Mouse (Mus musculus): ENCODE data around the gene Kifc3.
"Not testable (repeated sequence)": the region's sequence is repeated elsewhere in the genome, so short reads cannot be mapped to it uniquely, and the experiment has no call there.

The Kifc3 gene

DNA sequence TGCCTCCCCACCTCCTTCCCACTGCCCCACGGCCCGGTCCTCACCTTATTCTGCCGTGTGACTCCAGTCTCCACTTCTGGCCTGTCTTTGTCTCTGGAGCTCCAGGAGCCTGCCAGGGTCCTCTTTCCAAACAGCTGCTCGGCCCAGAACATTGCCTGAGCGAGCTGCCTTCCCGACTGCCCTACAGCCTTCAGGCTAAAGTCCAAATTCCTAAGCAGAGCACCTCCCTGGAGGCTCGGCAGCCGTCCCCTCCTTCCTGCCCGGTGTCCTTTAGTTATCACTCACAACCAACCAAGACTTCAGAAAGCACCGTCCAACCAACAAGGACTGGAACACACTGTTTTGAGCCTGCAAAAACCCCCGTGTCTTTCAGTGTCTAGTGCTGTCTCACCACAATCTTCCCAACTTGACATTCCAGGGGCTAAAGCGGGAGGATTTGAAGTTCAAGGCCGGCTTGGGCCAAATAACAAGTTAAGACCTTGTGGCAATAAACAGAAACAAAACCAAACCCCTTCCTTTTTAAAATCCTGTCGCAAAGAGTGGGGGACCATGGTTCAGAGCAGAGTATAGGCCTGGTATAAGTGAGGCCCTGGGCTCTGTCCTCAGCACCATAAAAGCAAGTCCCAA is at the start of gene Kifc3:
Kifc3 (minus strand) TSS at position 164 of the 627 bp plus-strand sequence.
- peak; percentile 69 for DNase-seq

DNA sequence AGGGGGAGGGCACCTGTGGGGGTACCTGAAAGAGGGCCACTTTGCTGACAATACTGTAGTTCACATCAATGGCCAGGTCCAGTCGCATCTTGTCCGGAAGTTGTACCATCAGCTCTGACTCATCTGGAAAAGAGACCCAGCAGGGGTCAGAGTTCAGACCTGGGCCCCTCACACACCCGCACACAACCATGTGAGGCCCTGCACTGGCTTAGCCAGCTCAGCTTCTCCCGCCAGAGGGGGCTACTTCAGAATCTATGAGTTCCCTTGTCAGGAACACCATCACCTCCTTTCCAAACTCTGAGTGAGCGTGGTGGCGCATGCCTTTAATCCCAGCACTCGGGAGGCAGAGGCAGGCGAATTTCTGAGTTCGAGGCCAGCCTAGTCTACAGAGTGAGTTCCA is 49.4 kb upstream of the Kifc3 start:
- DNase-seq: no peak

DNA sequence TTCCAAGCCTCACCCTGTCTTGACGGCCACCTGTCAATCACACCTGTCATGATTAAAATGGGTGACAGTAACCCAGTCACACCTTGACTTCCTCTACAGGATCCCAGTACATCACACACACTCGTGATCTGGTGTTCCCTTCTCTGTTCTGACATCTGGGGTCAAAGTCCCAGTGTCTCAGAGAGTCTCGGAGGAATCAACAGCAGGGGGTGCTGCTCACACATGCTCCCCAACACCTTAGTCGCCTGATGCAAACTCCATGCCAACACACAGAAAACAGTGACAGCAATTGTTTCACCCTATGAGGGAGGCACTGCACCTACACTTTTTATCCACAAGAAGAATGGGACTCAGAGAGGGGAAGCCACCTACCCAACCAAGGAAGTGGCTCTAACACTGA is 47.2 kb upstream of the Kifc3 start:
- DNase-seq: peak; percentile 47

GRCm38 (mm10) chr8:95247277-95247676 is 44.7 kb upstream of the Kifc3 start:
- DNase-seq: no peak

- DNase-seq: peak; percentile 76
Observed at GRCm38 (mm10) chr8:95245180-95245579, 42.6 kb upstream of the Kifc3 start.

GRCm38 (mm10) chr8:95243853-95244252 is 41.2 kb upstream of the Kifc3 start:
- no peak for DNase-seq

GRCm38 (mm10) chr8:95242826-95243571 is 40.4 kb upstream of the Kifc3 start:
- DNase-seq: peak; percentile 48

- DNase-seq: no peak
Observed at GRCm38 (mm10) chr8:95242099-95242825, 39.6 kb upstream of the Kifc3 start.

DNA sequence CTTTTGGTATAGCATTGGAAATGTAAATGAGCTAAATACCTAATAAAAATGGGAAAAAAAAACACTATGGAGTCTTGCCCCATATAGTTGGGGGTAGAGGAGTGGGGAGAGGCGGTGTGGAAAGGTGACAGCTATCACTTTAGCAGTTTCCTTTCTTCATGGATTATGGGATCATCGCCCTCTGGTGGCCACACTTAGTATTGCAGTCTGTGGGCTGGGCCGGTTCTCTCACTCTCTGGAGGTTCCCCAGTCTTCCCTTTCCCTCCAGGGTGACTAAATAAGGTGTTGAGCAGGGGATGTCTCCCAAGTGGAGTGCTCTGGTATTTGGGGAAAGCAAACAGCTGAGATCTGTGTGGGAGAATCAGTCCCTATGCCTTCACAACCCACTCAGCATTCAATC is 33.1 kb upstream of the Kifc3 start:
- DNase-seq: peak; percentile 87

DNA sequence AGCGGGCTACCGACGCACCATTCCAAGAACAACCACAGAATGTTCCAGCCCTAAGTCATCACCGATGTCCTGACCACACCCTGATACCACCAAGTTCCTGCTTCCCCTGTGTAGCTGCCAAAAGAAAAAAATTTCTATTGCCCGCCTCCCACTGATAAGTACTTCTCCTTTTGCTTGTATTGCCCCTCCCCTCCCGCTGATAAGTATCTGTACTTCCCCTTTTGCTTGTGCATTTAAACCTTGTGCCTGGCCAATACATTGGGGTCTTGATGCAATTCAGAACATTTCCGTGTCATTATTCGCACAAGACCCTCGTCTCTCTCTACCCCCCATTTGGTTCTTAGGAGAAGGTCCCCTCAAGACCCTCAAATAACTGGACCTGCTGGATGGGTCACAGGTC is 27.5 kb upstream of the Kifc3 start:
- not testable (repeated sequence) for DNase-seq

DNA sequence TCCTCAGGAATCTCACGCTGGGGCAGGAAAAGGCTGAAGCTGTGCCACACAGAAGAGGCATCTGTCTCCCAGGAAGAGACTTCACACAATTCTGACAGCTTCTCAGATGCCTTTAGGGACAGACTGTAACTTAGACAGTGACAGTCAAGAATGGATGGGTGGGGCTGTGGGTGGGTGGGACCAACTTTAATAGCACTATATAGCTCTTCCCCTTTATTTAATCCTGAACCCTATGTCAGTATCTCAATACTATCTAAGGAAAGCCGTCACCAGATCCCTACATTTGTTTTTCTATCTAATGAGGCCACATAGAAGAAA is 24.5 kb upstream of the Kifc3 start:
- DNase-seq: no peak

- DNase-seq: no peak
Observed at GRCm38 (mm10) chr8:95226251-95227150, 23.9 kb upstream of the Kifc3 start.

DNA sequence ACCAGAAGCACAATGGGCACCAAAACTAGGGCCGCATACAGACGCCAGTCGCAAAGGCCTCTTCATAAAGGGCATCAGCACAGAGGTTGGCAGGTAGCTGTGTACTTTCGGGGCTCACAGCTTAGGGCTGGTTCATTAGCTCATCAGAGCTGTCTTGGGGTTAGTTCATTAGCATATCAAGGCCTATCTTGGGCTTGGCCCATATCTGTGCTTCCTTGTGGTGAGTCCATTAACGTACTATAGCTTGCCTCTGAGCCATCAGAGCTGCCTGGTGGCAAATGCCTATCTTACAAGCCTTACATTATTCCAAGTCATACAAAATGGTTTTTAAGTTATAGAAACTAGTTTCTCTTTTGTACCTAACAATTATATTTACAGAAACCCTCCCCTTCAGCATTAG is 21.4 kb upstream of the Kifc3 start:
- no peak for DNase-seq

- no peak for DNase-seq
Observed at GRCm38 (mm10) chr8:95221045-95221444, 18.4 kb upstream of the Kifc3 start.

DNA sequence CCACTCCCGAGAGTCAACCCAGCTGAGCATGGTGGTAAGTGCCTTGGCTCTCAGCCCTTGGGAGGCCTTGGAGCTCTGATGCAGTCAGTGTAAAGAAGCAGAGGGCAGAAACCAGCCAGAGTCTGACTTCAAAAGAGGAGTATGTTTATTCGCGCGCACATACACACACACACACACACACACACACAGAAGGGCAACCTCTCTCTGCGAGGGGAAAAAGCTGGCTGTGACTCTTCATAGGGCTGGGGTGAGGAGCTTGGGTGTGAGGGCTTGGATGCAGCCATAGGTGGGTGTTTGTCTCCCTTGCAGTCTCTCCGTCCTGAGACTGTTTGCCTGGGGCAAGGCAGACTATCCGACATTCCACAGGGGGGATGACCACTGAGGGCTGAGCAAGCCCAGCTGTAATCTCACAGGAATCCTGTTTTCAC is 18.0 kb upstream of the Kifc3 start:
- DNase-seq: no peak

DNA sequence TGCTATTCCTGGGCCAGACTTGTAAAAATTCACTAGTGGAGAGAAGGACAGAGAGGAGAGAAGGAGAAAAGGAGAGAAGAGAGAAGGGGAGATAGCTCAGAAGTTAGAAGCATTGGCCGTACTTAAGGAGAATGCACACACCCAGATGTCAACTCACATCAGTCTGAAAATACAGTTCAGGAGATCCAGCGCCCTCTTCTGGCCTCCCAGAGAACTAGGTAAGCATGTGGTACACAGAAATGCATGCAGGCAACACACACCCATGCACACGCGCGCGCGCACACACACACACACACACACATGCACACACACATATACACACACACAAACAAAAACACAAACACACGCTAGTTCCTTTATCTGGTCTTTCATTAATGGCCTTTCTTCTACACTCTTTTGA is 17.0 kb upstream of the Kifc3 start:
- no peak for DNase-seq

DNA sequence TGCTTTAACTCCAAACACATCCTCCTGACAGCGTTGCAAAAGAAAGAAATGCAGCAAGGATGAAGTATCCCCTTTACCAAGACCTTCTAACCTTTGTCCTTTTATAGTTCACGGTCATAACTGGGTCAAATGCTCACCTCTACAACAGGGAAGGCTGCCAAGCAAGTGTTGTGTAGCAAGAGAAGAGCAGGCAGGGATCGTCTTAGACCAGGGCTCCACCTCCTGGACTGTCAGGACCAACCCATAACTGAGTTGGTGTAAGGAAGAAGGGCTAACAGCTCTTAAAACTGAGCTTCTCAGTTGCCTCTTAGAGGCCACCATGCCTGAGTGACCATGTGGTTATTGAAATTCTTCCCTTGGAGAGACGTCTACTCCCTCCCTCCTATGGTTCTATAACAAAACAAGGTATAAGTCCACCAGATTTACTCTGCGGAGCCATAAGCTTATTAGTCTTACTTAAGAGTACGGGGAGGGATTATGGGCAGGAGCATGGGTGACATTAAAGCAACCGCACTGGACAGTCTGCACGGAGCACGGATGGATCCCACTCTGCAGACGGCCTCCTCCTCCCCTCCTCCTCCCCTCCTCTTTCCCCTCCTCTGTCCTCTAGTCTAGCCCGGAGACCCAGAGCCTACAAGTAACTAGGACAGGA is 13.2 kb upstream of the Kifc3 start:
- DNase-seq: no peak

DNA sequence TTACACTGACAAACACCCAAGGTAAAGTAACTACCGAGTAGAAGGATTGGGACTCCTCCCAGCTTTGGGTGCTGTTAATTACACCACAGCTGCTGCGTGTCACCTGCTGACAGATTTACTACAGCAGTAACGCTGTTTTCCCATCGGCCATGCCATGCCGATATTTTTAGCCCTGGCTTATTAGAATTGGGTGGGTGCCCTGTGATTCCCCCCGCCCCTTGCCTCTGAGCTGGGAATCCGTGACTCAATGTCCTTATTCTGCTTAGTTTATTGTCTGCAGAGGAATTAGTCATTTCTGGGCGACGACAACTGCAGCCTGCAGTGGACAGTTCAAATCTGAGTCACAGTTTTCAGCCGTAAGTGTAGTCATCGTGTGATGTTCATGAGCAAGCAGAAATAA is 7.3 kb upstream of the Kifc3 start:
- peak; percentile 74 for DNase-seq

GRCm38 (mm10) chr8:95205946-95206345 is 3.3 kb upstream of the Kifc3 start:
- peak; percentile 26 for DNase-seq

- DNase-seq: peak; percentile 84
Observed at GRCm38 (mm10) chr8:95204039-95204380, 1.4 kb upstream of the Kifc3 start.

DNA sequence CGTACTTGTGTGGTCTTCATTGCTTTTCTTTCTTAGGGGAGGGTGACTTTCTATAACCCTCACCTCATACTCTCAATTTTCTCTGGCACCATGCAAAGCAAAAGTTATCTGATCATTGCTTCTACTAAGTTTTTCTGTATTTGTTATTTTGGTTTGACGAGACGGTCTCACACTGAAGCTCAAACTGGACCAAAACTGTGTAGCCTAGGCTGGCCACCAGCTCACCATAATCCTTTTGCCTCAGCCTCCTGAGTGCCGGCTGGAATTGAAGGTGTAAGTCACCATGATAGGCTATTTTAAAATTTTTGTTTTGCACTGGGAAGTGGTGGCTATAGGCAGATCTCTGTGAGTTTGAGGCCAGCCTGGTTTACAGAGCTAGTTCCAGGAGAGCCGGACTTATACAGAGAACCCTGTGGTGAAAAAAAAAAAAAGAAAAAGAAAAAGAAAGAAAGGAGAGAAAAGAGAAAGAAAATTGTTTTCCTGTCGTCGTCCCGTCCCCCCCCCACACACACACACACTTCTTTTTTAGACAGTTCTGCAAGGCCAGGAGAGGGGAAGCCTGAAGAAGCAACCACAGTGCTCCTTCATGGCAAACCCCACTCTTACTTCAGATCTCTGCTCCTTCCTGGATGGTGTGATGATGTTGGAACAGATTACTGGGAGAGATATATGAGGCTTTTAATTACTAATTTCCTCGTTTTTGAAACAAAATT is 870 bp upstream of the Kifc3 start:
- no peak for DNase-seq

DNA sequence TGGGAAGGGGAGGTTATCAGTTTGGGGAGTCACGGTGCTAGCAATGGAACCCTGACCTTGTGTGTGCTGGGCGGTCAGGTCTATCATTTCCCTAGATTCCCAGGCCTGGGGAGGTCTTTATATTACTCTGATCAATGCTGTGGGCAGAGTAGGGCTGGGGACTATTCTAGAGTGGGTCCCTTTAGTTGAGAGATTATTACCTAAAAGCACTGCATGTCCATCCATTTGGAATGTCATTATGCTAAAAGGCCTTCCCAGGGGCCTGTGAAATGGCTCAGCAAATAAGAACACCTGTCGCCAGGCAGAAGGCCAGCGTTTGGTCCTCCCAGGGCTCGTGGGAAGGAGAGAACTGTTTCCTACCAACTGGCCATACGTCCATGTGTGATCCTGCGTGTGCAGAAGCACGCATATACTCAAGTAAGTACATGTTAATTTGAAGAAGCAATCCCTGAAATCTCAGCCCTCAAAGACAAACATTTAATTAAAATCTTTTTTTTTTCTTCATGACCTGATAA is 499 bp downstream of the Kifc3 start:
- DNase-seq: peak; percentile 28
